Mouse (Mus musculus): ENCODE measurements around the gene Arhgap10.

DNA sequence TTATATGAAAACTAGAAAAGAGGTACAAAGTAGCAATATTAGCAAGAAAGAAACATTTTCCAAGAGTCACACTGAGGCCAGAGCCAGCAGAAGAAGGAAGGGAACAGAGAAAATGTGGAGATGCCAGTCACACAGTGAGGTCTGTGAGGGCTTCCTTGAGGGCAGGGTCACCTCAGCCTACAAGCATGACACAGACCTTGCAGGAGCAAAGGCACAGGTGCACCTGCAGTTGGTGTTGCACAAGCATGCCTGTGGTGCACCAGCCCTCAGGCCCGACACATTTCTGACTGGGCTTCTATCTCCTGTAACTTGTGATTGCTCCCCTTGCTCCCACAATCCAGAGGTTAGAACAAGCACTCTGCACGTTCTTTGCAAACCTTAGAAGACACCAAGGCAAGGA, 57.4 kb downstream of the Arhgap10 start:
- TF ChIP-seq SMC3 (IDR thresholded peaks at IDR 0.05; ENCODE audit: low read depth, low read length): no peak
- TF ChIP-seq PAX5 (IDR thresholded peaks at IDR 0.05; ENCODE audit: low read length): no peak
- TF ChIP-seq ZNF384 (IDR thresholded peaks at IDR 0.05; ENCODE audit: low read depth, low read length): no peak
- no peak for TF ChIP-seq CTCF (conservative IDR thresholded peaks at IDR 0.05 in 1 of 2, IDR thresholded peaks at IDR 0.05 in 1 of 2; ENCODE audit: low read depth in 2 of 2, low read length in 2 of 2)
- TF ChIP-seq RCOR1 (conservative IDR thresholded peaks at IDR 0.05; ENCODE audit: low read depth, low read length): no peak
- no peak for TF ChIP-seq CHD1 (IDR thresholded peaks at IDR 0.05; ENCODE audit: low read depth, low read length)

Measured in CH12.LX (cell line).